Mouse (Mus musculus): ENCODE measurements around the gene Palm2. TPM values are rescaled to one million over a fixed set of nuclear protein-coding genes. Genes with fewer than 3 reads are reported as not detected.

The Palm2 gene
- polyA plus RNA-seq, 1 experiment from 2014 or later: 1.5 TPM

DNA sequence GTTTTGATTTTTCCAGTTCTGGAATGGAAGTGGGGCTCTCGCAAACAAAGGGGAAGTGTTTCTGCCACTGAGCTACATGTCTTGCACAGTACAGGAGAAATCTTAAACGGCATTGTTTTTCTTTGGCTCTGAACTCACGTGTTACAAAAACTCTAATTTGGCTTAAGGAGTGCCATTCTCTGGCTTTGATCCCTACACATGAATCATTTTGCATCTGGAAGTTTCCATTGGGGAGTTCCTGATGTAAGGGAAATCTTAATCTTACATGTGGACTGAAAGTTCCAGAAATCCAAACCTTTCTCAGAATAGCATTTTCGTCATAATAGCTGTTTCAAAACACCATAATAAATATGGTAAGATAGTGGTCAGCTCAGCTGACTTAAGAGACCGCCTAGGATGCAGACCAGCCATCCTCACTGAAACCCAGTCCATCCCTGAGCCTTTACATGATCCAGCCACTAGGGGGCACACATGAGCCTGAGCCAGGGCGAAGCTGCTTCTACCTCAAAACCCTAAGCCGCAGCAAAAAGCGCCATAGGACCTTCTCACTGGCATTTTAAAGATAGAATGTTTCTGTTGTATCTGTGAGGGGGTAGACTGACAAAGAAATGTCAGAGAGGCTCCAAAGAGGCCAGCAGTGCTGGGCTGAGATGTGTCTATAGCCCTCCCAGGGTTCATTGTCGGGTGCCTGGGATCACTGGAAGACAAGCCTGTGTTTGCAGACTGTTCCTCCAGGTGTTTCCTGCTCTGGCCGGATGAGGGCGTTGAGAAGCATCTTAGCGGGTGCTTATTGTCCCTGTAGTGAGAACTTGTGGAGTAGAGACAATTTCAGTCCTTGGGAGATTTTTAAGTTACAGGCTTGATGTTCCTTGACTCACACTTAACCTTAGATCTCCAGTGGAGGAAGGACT, 239.2 kb downstream of the Palm2 start:
- ATAC-seq (ENCODE audit: low FRiP score, low TSS enrichment) (peak; percentile 76; the same call in 1 of the 2 replicates), DNase-seq (ENCODE audit: low spot score) (peak; percentile 85)
- Histone ChIP-seq H3K4me1 (replicated peaks; ENCODE audit: control insufficient read depth, insufficient read depth) (no peaks in the 10 kb centered on the region), H3K27ac (replicated peaks) (no peak overlapping the region; the same call in 1 of the 2 replicates), H3K36me3 (ENCODE audit: control insufficient read depth, insufficient read depth, low read length) (no peaks in the 10 kb centered on the region), H3K4me2 (replicated peaks; ENCODE audit: low read depth) (peak overlapping the region; percentile 36), H3K9me3 (ENCODE audit: control insufficient read depth, low read length) (no peaks in the 10 kb centered on the region), H3K9ac (ENCODE audit: low read length) (no peak overlapping the region), H3K4me3 (ENCODE audit: low read depth, low read length) (no peak overlapping the region), H3K27me3 (ENCODE audit: control insufficient read depth, insufficient read depth, low read length) (no peaks in the 10 kb centered on the region)
- TF ChIP-seq EP300 (optimal IDR thresholded peaks at IDR 0.05): no peak
- peak; percentile 93 for TF ChIP-seq CTCF (IDR thresholded peaks at IDR 0.05; ENCODE audit: low read depth)
- 14% methylated on average over 12 of the region's 12 CpGs for WGBS

DNA sequence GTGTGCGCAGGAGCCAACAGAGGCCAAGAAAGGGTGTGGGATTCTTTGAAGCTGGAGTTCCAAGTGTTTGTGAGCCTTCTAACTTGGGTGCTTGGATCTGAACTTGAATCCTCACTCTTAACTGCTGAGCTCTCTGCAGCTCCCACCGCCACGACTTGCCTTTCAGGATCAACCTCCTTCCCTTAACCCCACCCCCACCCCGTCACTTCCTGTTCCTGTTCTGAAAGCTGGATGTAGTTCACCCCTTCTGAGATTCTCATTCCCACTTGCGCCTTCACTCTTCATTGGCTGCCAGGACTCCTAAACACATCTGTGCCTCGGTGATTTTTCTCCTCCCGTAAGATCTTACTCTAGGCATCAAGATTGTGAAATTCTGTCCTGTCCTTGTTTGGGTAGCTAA, 240.3 kb downstream of the Palm2 start:
- Histone ChIP-seq H3K27me3 (ENCODE audit: control insufficient read depth, insufficient read depth, low read length) (no peaks in the 10 kb centered on the region), H3K4me1 (replicated peaks; ENCODE audit: control insufficient read depth, insufficient read depth) (no peaks in the 10 kb centered on the region), H3K4me3 (ENCODE audit: low read depth, low read length) (no peak overlapping the region), H3K9ac (ENCODE audit: low read length) (no peak overlapping the region), H3K4me2 (replicated peaks; ENCODE audit: low read depth) (no peak overlapping the region), H3K36me3 (ENCODE audit: control insufficient read depth, insufficient read depth, low read length) (no peaks in the 10 kb centered on the region), H3K9me3 (ENCODE audit: control insufficient read depth, low read length) (no peaks in the 10 kb centered on the region), H3K27ac (replicated peaks) (no peak overlapping the region; the same call in 1 of the 2 replicates)
- DNase-seq (ENCODE audit: low spot score): no peak
- no peak for TF ChIP-seq EP300 (optimal IDR thresholded peaks at IDR 0.05)
- TF ChIP-seq CTCF (IDR thresholded peaks at IDR 0.05; ENCODE audit: low read depth): no peak
- 63% methylated on average over 7 of the region's 7 CpGs for WGBS
- ATAC-seq (ENCODE audit: low FRiP score, low TSS enrichment): no peak

DNA sequence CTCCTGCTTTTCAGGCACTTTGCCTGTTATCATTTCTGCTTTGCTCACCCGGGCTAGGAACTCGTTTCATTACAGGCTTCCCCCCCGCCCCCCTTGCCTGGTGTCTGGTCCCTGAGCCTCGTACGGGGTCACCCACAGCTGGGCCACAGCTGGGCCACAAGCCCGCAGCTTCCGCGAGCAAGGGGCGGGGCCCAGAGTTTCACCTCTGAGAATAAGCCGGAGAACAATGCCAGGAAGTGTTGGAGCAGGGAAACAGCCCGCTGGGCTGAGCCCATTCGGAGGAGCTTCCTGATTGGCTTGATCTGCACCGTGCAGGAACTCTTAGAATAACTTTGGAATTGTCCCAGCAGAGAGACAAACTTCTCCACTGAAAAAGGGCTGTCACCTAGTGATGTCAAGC, 241.3 kb downstream of the Palm2 start:
- ATAC-seq (ENCODE audit: low FRiP score, low TSS enrichment): peak; percentile 78
- Histone ChIP-seq H3K9ac (ENCODE audit: low read length) (peak overlapping the region; percentile 50; the same call in 1 of the 2 replicates), H3K27me3 (ENCODE audit: control insufficient read depth, insufficient read depth, low read length) (no peaks in the 10 kb centered on the region), H3K4me2 (replicated peaks; ENCODE audit: low read depth) (peak overlapping the region; percentile 50), H3K4me1 (replicated peaks; ENCODE audit: control insufficient read depth, insufficient read depth) (no peaks in the 10 kb centered on the region), H3K36me3 (ENCODE audit: control insufficient read depth, insufficient read depth, low read length) (no peaks in the 10 kb centered on the region), H3K9me3 (ENCODE audit: control insufficient read depth, low read length) (no peaks in the 10 kb centered on the region), H3K27ac (replicated peaks) (peak overlapping the region; percentile 73), H3K4me3 (ENCODE audit: low read depth, low read length) (peak overlapping the region; percentile 20; the same call in 1 of the 2 replicates)
- TF ChIP-seq EP300 (optimal IDR thresholded peaks at IDR 0.05) (no peak), CTCF (IDR thresholded peaks at IDR 0.05; ENCODE audit: low read depth) (no peak)
- DNase-seq (ENCODE audit: low spot score): peak; percentile 63
- 2% methylated on average over 13 of the region's 13 CpGs for WGBS

DNA sequence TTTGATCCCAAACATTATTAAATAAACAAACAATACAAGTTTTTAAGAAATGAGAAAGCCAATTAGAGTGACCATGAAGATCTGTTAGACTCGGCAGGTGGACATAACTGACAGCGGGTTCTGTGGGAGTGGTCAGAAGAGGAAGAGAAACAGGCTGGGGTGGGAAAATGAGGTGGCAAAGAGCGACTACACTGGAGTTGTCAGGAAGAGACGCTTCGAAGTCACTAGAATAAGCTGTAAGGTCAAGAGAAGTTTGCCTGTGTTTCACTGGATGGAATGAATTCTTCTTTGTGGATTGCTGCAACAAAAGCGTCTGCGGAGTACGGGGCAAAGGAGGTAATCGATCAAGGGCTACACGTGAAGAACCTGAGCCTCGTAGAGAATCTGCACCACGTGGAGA, 243.9 kb downstream of the Palm2 start:
- Histone ChIP-seq H3K4me1 (replicated peaks; ENCODE audit: control insufficient read depth, insufficient read depth) (no peaks in the 10 kb centered on the region), H3K4me3 (ENCODE audit: low read depth, low read length) (no peak overlapping the region), H3K36me3 (ENCODE audit: control insufficient read depth, insufficient read depth, low read length) (no peaks in the 10 kb centered on the region), H3K9me3 (ENCODE audit: control insufficient read depth, low read length) (no peaks in the 10 kb centered on the region), H3K9ac (ENCODE audit: low read length) (no peak overlapping the region), H3K4me2 (replicated peaks; ENCODE audit: low read depth) (no peak overlapping the region), H3K27me3 (ENCODE audit: control insufficient read depth, insufficient read depth, low read length) (no peaks in the 10 kb centered on the region), H3K27ac (replicated peaks) (no peak overlapping the region)
- TF ChIP-seq CTCF (IDR thresholded peaks at IDR 0.05; ENCODE audit: low read depth): no peak
- no peak for TF ChIP-seq EP300 (optimal IDR thresholded peaks at IDR 0.05)
- 75% methylated on average over 12 of the region's 12 CpGs for WGBS
- DNase-seq (ENCODE audit: low spot score) (no peak), ATAC-seq (ENCODE audit: low FRiP score, low TSS enrichment) (no peak)

DNA sequence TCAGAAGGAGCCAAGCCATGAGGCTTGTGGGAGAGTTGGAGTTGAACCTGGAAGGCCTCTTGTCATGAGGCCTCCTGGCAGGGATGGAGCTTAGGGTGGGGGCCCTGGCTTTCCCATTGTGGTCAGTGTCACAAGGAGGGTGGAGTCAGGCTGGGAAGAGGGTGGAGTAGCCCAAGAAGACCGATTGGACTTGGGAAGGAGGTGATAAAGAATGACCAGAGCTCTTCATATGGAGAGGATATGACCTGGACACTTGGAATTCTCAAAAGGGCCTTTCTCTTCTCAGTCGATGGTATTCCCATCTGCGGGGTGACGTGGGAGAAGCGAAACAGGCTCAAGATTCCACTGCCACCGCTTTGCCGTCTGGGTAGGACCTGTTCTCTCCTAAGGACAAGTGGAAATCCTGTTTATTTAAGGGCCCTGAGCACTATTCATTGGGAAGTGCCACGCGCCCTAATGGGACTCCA, 245.0 kb downstream of the Palm2 start:
- H3K36me3 ChIP-seq (ENCODE audit: control insufficient read depth, insufficient read depth, low read length): no peaks in the 10 kb centered on the region
- H3K4me3 ChIP-seq (ENCODE audit: low read depth, low read length): no peak overlapping the region
- H3K27ac ChIP-seq (replicated peaks): no peak overlapping the region
- no peaks in the 10 kb centered on the region for H3K27me3 ChIP-seq (ENCODE audit: control insufficient read depth, insufficient read depth, low read length)
- no peaks in the 10 kb centered on the region for H3K9me3 ChIP-seq (ENCODE audit: control insufficient read depth, low read length)
- H3K4me2 ChIP-seq (replicated peaks; ENCODE audit: low read depth): no peak overlapping the region
- TF ChIP-seq EP300 (optimal IDR thresholded peaks at IDR 0.05) (no peak), CTCF (IDR thresholded peaks at IDR 0.05; ENCODE audit: low read depth) (no peak)
- ATAC-seq (ENCODE audit: low FRiP score, low TSS enrichment) (no peak), DNase-seq (ENCODE audit: low spot score) (no peak)
- no peak overlapping the region for H3K9ac ChIP-seq (ENCODE audit: low read length)
- no peaks in the 10 kb centered on the region for H3K4me1 ChIP-seq (replicated peaks; ENCODE audit: control insufficient read depth, insufficient read depth)
- 82% methylated on average over 9 of the region's 9 CpGs for WGBS

DNA sequence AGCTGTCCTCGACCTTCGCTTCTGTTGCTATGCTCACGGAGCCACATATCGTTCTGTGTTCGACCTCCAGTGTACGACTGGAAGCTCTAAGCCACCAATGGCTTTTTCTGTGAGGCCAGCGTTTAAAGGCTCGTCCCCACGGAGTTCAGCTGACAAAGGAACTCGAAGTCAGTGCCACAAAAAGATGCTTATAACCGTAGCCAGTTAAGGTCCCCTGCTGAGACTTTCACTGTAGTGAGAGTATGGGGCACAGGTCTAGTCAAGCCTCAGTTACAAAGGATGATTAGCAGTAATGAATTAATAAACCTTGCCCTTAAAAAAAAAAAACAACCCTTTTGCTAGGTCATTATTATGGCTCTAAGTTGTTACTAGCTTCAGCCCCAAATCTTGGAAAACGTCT, 246.1 kb downstream of the Palm2 start:
- Histone ChIP-seq H3K27ac (replicated peaks) (no peak overlapping the region), H3K4me2 (replicated peaks; ENCODE audit: low read depth) (no peak overlapping the region), H3K9ac (ENCODE audit: low read length) (no peak overlapping the region), H3K9me3 (ENCODE audit: control insufficient read depth, low read length) (no peaks in the 10 kb centered on the region), H3K4me1 (replicated peaks; ENCODE audit: control insufficient read depth, insufficient read depth) (no peaks in the 10 kb centered on the region), H3K27me3 (ENCODE audit: control insufficient read depth, insufficient read depth, low read length) (no peaks in the 10 kb centered on the region), H3K36me3 (ENCODE audit: control insufficient read depth, insufficient read depth, low read length) (no peaks in the 10 kb centered on the region), H3K4me3 (ENCODE audit: low read depth, low read length) (no peak overlapping the region)
- ATAC-seq (ENCODE audit: low FRiP score, low TSS enrichment) (no peak), DNase-seq (ENCODE audit: low spot score) (no peak)
- WGBS: 87% methylated on average over 12 of the region's 12 CpGs
- no peak for TF ChIP-seq EP300 (optimal IDR thresholded peaks at IDR 0.05)
